In the genomic region with DNA sequence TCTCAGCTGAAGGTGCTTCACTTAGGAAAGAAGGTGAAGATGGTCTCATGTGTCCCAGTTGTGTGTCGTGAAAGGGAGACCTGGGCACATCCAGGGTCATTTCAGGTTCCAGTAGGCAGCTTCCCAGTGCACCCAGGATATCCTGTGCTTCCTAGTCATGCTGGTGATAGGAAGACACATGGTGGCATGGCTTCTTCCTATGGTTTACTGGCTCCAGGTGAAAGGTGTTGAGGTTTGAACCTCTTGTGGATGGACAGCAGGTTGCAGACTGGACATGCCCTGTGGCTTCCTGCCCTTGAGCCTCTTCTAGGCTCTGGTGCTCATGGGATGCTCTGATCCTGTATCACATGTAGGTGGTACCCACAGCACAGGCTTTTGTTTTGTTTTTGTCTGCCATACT, we compare ENCODE assay signal across 20 mouse cellular contexts. TPM values are rescaled to one million over a fixed set of nuclear protein-coding genes. Genes with fewer than 3 reads are reported as not detected.
"Had no signal": no experiment of that assay in that cellular context is flagged by ENCODE, and none has a peak within 500 bp of the region (broad histone marks: within the 10 kb centered on the region; RNA-seq: fewer than 3 reads in every experiment).

No protein-coding gene starts in this region.

- H3K27ac ChIP-seq: liver, embryonic 15.5 days; midbrain, embryonic 10.5 days; midbrain, embryonic 12.5 days; neural tube, embryonic 13.5 days; neural tube, embryonic 15.5 days had no signal

- H3K9ac ChIP-seq: liver, embryonic 15.5 days; lung, embryonic 14.5 days; midbrain, embryonic 12.5 days; neural tube, embryonic 13.5 days; neural tube, embryonic 15.5 days had no signal

- H3K36me3 ChIP-seq: liver, embryonic 15.5 days; neural tube, embryonic 15.5 days had no signal

- DNase-seq: lung, adult 18-20 months; lung, embryonic 14.5 days; lung, postnatal 10 days; lung, postnatal 4 days; midbrain, embryonic 14.5 days; retina, postnatal 1 day; right cerebral cortex, adult 18-20 months; right cerebral cortex, postnatal 25 days; right cerebral cortex, postnatal 4 days; spleen, adult 18-20 months; thymus, adult 18-20 months; thymus, postnatal 14 days; thymus, postnatal 36 days had no signal

- H3K4me3 ChIP-seq: liver, embryonic 15.5 days; midbrain, embryonic 10.5 days; midbrain, embryonic 12.5 days; myocyte; neural tube, embryonic 13.5 days; neural tube, embryonic 15.5 days had no signal

- H3K4me2 ChIP-seq: liver, embryonic 15.5 days; lung, embryonic 14.5 days; midbrain, embryonic 12.5 days; neural tube, embryonic 13.5 days; neural tube, embryonic 15.5 days had no signal

- H3K9me3 ChIP-seq: liver, embryonic 15.5 days; midbrain, embryonic 10.5 days; midbrain, embryonic 12.5 days; neural tube, embryonic 13.5 days; neural tube, embryonic 15.5 days had no signal

- H3K27me3 ChIP-seq: liver, embryonic 15.5 days; midbrain, embryonic 12.5 days; neural tube, embryonic 13.5 days; neural tube, embryonic 15.5 days had no signal

- ATAC-seq: midbrain, embryonic 16.5 days had no signal

RNA-seq across cellular contexts. Expression of a gene that starts 37.0 kb away (rescaled TPM):
- polyA plus RNA-seq: myocyte had no signal
